Mouse (Mus musculus) layer of hippocampus, postnatal 10 days (tissue): ENCODE measurements at regions not wholly inside any gene's neighbourhood (a gene's known extent, or its start where the extent isn't known, plus 50 kb on each side); places are given as distances from the start of the nearest gene placed in this dataset.

ENCODE experiments used
- DNase-seq, 2 experiments: peaks; one replicate each; pipeline ENCODE4 v3.0.0; 2021; ENCODE audit warnings: low spot score in 2 of 2

GRCm38 (mm10) chr1:186312008-186312407 is 194.9 kb upstream of the Lyplal1 start:
- no peak for DNase-seq

GRCm38 (mm10) chr1:186307627-186308026 is 190.5 kb upstream of the Lyplal1 start:
- no peak for DNase-seq

- no peak for DNase-seq
Observed at GRCm38 (mm10) chr1:186297464-186297863, 180.4 kb upstream of the Lyplal1 start.

- no peak for DNase-seq
Observed at GRCm38 (mm10) chr1:186295201-186295600, 178.1 kb upstream of the Lyplal1 start.

GRCm38 (mm10) chr1:186294635-186295034 is 177.5 kb upstream of the Lyplal1 start:
- no peak for DNase-seq

GRCm38 (mm10) chr1:186289117-186289516 is 172.0 kb upstream of the Lyplal1 start:
- no peak for DNase-seq

GRCm38 (mm10) chr1:186287831-186288230 is 170.7 kb upstream of the Lyplal1 start:
- DNase-seq, result no peak

GRCm38 (mm10) chr1:186286401-186286800 is 169.3 kb upstream of the Lyplal1 start:
- DNase-seq, result no peak

GRCm38 (mm10) chr1:186277981-186278634 is 161.0 kb upstream of the Lyplal1 start:
- DNase-seq, result peak in 1 of 2 experiments; percentile 11

GRCm38 (mm10) chr1:186271436-186271835 is 154.3 kb upstream of the Lyplal1 start:
- no peak for DNase-seq

GRCm38 (mm10) chr1:186267317-186267716 is 150.2 kb upstream of the Lyplal1 start:
- no peak for DNase-seq

GRCm38 (mm10) chr1:186264639-186265038 is 147.5 kb upstream of the Lyplal1 start:
- no peak for DNase-seq

- no peak for DNase-seq
Observed at GRCm38 (mm10) chr1:186263955-186264354, 146.8 kb upstream of the Lyplal1 start.

GRCm38 (mm10) chr1:186263196-186263595 is 146.1 kb upstream of the Lyplal1 start:
- no peak for DNase-seq

GRCm38 (mm10) chr1:186262040-186262439 is 144.9 kb upstream of the Lyplal1 start:
- no peak for DNase-seq

- peak in 1 of 2 experiments; percentile 39 for DNase-seq
Observed at GRCm38 (mm10) chr1:186261326-186261833, 144.3 kb upstream of the Lyplal1 start.

- DNase-seq, result no peak
Observed at GRCm38 (mm10) chr1:186257611-186258010, 140.5 kb upstream of the Lyplal1 start.

- DNase-seq, result no peak
Observed at GRCm38 (mm10) chr1:186255476-186256080, 138.5 kb upstream of the Lyplal1 start.

GRCm38 (mm10) chr1:186254500-186254899 is 137.4 kb upstream of the Lyplal1 start:
- DNase-seq, result no peak

GRCm38 (mm10) chr1:186252551-186252950 is 135.4 kb upstream of the Lyplal1 start:
- no peak for DNase-seq

- peak; percentile 27 to 47 for DNase-seq
Observed at GRCm38 (mm10) chr1:186250316-186250715, 133.2 kb upstream of the Lyplal1 start.

- no peak for DNase-seq
Observed at GRCm38 (mm10) chr1:186249214-186249613, 132.1 kb upstream of the Lyplal1 start.
